Mouse (Mus musculus) liver, adult 2 months (tissue): ENCODE results near the gene Sh3pxd2a. TPM values are rescaled to one million over a fixed set of nuclear protein-coding genes. Genes with fewer than 3 reads are reported as not detected.

ENCODE experiments used
- DNase-seq: peaks from one replicate; pipeline ENCODE4 v3.0.0-alpha.2; 2011; ENCODE audit warnings: low read depth, low spot score; ENCODE audit errors: extremely low read depth
- H3K27ac ChIP-seq: fragments of 200-500 bp; replicated peaks from 2 replicates; pipeline ENCODE4 v1.5.1; 2012; ENCODE audit warnings: low read depth, mild to moderate bottlenecking, control low read depth, inconsistent platforms, low read length; ENCODE audit not compliant: insufficient read depth
- H3K27me3 ChIP-seq: fragments of 200-500 bp; 2 replicates; pipeline ENCODE4 v1.6.1; 2012; ENCODE audit warnings: mild to moderate bottlenecking, moderate library complexity, low read length, inconsistent platforms; ENCODE audit not compliant: control insufficient read depth, insufficient read depth
- H3K36me3 ChIP-seq: fragments of 200-500 bp; 2 replicates; pipeline ENCODE4 v1.6.1; 2012; ENCODE audit warnings: low read length, inconsistent platforms; ENCODE audit not compliant: control insufficient read depth, insufficient read depth
- H3K4me1 ChIP-seq: fragments of 200-500 bp; 2 replicates; pipeline ENCODE4 v1.6.1; 2011; ENCODE audit warnings: low read length; ENCODE audit not compliant: control insufficient read depth, insufficient read depth
- H3K4me3 ChIP-seq: fragments of 200-500 bp; 2 replicates; pipeline ENCODE4 v1.5.1; 2011; ENCODE audit warnings: low read depth, mild to moderate bottlenecking, control low read depth, low read length, moderate library complexity; ENCODE audit not compliant: insufficient read depth
- H3K79me2 ChIP-seq: fragments of 200-500 bp; 2 replicates; pipeline ENCODE4 v1.6.1; 2012; ENCODE audit warnings: inconsistent platforms, mild to moderate bottlenecking, low read length, moderate library complexity; ENCODE audit not compliant: control insufficient read depth, insufficient read depth
- H3K9ac ChIP-seq: fragments of 200-500 bp; 2 replicates; pipeline ENCODE4 v1.6.1; 2012; ENCODE audit warnings: low read depth, mild to moderate bottlenecking, control low read depth, inconsistent platforms, low read length
- CTCF ChIP-seq: fragments of 200-500 bp; IDR thresholded peaks from 2 replicates; pipeline ENCODE4 v1.5.1; 2011; ENCODE audit warnings: low read depth, low read length, control low read depth
- POLR2A ChIP-seq: fragments of 200-500 bp; IDR thresholded peaks from 2 replicates; pipeline ENCODE4 v1.6.1; 2011; ENCODE audit warnings: low read length, control low read depth; ENCODE audit not compliant: insufficient read depth; ENCODE audit errors: extremely low read depth
- WGBS: fragments of 180-500 bp; shearing (Covaris S2); methylation state at CpG from one replicate; pipeline ENCODE4 v1.1.7; 2018; 5-methylcytosine and 5-hydroxymethylcytosine counted together
- polyA plus RNA-seq: library from polyadenylated mRNA; depleted of rRNA; stranded (reverse); fragments of >200 nt; gene quantifications from 2 replicates; pipeline ENCODE4 v1.2.3, GENCODE M21; 2012
- total RNA-seq: library from RNA; depleted of rRNA; stranded (reverse); fragments of >200 nt; gene quantifications from 2 replicates; pipeline ENCODE4 v1.2.3, GENCODE M21; 2014

The Sh3pxd2a gene
- total and polyA plus RNA-seq, 2 experiments: 4.2 to 10.0 TPM

DNA sequence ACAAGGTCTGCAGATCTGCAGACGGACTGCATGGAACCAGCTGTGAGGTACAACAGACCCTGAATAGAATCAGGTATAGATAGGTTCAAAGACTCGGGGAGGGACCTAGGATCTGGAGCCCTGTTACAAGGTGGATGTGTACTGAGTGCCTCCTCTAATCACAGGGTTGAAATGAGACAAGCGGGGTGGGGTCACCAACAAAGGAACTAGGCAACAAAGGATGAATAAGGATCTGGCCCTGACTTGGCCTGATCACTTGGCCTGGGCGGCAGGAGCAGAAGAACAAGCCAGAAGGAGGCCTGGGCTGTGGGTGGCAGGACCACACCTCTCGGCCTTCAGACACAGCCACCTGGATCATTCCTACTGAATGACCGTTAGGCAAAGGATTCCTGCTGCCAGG is 178.6 kb downstream of the Sh3pxd2a start:
- Histone ChIP-seq H3K27me3 (no peaks in the 10 kb centered on the region), H3K4me1 (peaks cover 13% of the 10 kb centered on the region), H3K36me3 (peaks cover 6% of the 10 kb centered on the region; the same call in 1 of the 2 replicates), H3K4me3 (no peak overlapping the region), H3K9ac (no peak overlapping the region), H3K79me2 (no peaks in the 10 kb centered on the region; the same call in 1 of the 2 replicates), H3K27ac (no peak overlapping the region)
- DNase-seq: no peak
- TF ChIP-seq POLR2A (no peak), CTCF (no peak)
- 94% methylated on average over 6 of the region's 6 CpGs for WGBS

DNA sequence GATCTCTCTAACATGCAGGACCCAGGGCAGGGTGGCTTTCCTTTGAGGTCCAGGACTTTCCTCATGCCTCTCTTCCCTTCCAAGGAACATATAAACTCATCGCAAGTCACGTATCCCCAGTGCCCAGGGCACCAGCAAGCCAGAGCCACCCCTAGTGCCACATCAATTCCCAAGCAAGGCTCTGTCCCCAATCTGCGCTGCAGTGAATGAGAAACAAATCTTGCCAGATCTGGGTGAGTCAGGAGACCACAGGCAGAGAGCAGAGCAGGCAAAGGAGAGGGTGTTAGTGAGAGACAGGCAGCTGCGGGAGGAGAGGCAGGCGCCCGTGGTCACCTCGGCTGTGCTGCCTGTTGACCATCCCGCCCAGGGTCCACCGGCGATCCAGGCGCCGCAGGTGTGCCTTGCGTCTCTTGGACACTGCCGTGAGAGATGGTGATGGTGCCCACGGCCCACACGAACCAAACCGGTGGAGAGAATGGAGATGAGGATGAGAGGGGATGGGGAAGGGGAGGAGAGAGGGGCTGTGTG is 181.4 kb downstream of the Sh3pxd2a start:
- DNase-seq: no peak
- TF ChIP-seq POLR2A: no peak
- TF ChIP-seq CTCF: no peak
- H3K36me3 ChIP-seq: peaks cover 6% of the 10 kb centered on the region; the same call in 1 of the 2 replicates
- no peaks in the 10 kb centered on the region; the same call in 1 of the 2 replicates for H3K79me2 ChIP-seq
- no peaks in the 10 kb centered on the region for H3K27me3 ChIP-seq
- H3K4me1 ChIP-seq: peaks cover 25% of the 10 kb centered on the region
- WGBS: 98% methylated on average over 17 of the region's 17 CpGs
- no peak overlapping the region for H3K9ac ChIP-seq
- H3K27ac ChIP-seq: no peak overlapping the region
- no peak overlapping the region for H3K4me3 ChIP-seq

DNA sequence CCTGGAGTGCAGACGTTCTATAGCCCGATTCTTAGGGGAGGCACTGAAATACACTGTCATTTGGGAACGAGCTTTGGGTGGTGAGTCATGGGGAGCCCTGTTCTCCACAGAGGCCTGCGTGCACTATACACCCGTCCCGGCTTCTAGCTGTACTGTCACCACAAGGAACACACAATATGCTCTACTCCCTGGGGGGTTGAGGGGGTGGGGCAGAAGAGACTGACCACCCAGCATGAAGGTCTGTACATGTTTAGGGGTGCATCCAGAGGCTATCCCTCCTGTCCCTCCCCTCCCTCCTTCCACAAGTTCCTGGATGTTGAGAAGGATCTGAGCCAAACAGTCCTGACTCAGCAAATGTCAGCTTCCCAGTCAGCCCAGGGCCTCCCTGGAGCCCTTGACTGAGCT is 182.1 kb downstream of the Sh3pxd2a start:
- DNase-seq: no peak
- no peak overlapping the region for H3K4me3 ChIP-seq
- TF ChIP-seq CTCF (no peak), POLR2A (no peak)
- no peak overlapping the region for H3K27ac ChIP-seq
- peaks cover 6% of the 10 kb centered on the region; the same call in 1 of the 2 replicates for H3K36me3 ChIP-seq
- WGBS: 88% methylated on average over 6 of the region's 6 CpGs
- H3K4me1 ChIP-seq: peaks cover 25% of the 10 kb centered on the region
- no peaks in the 10 kb centered on the region for H3K79me2 ChIP-seq
- no peaks in the 10 kb centered on the region for H3K27me3 ChIP-seq
- H3K9ac ChIP-seq: no peak overlapping the region

DNA sequence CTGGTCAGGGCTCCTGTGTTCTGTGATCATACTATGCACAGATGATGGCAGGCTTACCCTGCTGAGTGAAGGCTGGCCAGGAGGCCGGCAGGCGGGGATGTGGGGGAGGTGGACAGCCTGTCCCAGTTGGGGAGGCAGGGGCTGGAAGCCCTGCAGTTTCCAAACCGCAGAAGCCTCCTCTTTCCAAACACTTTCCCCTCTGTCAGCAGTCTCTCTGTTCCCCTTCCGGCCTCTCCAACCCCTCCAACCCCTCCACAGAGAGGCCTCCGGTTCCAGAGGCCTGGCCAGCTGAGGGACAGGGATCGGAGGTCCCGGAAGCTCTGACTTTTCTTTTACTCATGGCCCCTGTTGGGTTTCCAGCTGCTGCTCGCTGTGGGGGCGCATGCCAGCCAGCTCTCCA is 183.3 kb downstream of the Sh3pxd2a start:
- Histone ChIP-seq H3K79me2 (no peaks in the 10 kb centered on the region), H3K36me3 (peaks cover 6% of the 10 kb centered on the region; the same call in 1 of the 2 replicates), H3K9ac (no peak overlapping the region), H3K27ac (peak overlapping the region; percentile 36; the same call in 1 of the 2 replicates), H3K27me3 (no peaks in the 10 kb centered on the region), H3K4me1 (peaks cover 28% of the 10 kb centered on the region), H3K4me3 (no peak overlapping the region)
- DNase-seq: no peak
- no peak for TF ChIP-seq POLR2A
- 78% methylated on average over 9 of the region's 9 CpGs for WGBS

DNA sequence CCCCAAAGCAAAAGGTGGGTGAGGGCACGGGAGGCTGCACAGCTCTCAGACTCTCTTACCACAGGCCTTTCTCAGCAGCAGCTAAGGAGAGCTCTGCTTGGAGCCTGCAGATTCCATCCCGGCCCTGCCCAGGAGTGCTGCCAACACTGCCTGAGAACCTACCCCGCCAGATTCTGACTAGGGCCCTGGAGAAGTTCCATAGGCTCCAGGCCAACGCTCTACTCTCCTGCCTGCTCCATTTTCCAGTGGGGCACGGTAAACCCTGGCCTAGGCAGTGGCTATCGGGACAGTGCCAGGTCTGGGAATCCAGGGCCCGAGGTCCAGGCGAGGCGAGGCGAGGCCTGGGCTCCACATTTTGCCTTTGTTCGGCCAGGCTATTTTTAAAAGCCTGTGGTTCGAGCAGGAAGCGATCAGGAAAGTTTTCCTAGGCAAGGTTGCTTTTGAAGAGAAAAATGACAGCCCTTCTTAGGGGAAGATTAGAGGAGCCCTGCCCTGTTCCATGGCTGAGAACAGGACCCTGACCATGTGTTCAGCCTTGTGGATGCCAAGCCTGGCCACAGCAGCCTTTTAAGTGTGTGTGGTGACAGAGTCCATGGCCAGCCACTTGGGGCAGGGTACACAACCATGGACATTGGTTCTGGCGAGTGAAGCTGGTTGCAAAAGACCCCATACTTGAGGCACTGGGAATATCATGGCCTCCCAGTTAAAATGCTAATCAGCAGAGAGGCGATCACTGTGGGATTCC is 184.2 kb downstream of the Sh3pxd2a start:
- Histone ChIP-seq H3K9ac (no peak overlapping the region), H3K27ac (peak overlapping the region; percentile 36), H3K4me1 (peaks cover 28% of the 10 kb centered on the region), H3K27me3 (no peaks in the 10 kb centered on the region), H3K79me2 (no peaks in the 10 kb centered on the region), H3K4me3 (no peak overlapping the region), H3K36me3 (peaks cover under 1% of the 10 kb centered on the region; the same call in 1 of the 2 replicates)
- TF ChIP-seq POLR2A: no peak
- TF ChIP-seq CTCF: no peak
- WGBS: 18% methylated on average over 15 of the region's 15 CpGs
- peak; percentile 90 for DNase-seq

DNA sequence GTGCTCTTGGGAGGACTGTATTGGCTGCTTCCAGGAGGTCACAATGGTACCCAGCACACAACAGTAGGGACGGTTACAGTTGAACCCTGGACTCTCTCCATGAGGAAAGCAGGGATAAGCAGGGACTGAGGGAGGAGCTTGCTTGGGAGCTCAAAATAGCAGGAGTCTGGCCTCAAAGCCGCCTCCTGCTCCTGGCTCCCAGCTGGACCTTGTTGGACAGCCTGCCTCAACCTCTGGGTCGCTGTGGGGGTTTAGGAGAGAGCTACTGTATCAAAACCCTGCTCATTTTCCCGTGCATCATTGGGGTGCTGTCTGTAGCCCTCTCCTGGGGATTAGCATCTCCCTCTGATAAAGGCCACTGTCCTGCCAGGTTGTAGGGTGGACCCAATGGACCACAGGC is 184.8 kb downstream of the Sh3pxd2a start:
- no peak for TF ChIP-seq CTCF
- H3K27ac ChIP-seq: 0 out of 2 replicates have a peak overlapping the region, but pooled peaks have one; percentile 2
- H3K4me3 ChIP-seq: no peak overlapping the region
- DNase-seq: peak; percentile 54
- no peaks in the 10 kb centered on the region for H3K36me3 ChIP-seq
- H3K9ac ChIP-seq: no peak overlapping the region
- no peaks in the 10 kb centered on the region for H3K79me2 ChIP-seq
- WGBS: 21% methylated on average over 4 of the region's 4 CpGs
- H3K27me3 ChIP-seq: no peaks in the 10 kb centered on the region
- H3K4me1 ChIP-seq: peaks cover 28% of the 10 kb centered on the region
